Mouse (Mus musculus) heart, adult 18-20 months (tissue): Measurements from ENCODE around the gene Mpv17l. TPM values are rescaled to one million over a fixed set of nuclear protein-coding genes. Genes with fewer than 3 reads are reported as not detected.

Source experiments
- total RNA-seq, 2 experiments: library from RNA; stranded (reverse); gene quantifications; 2 replicates each; pipeline ENCODE4 v1.2.3; 2021

Gene Mpv17l
- total RNA-seq, 2 experiments from 2014 or later, result 1.5 to 1.8 TPM

Other genes starting within 250 kb of the Mpv17l start
- gene Parn, start 235.0 kb upstream of the Mpv17l start, total RNA-seq, result 10 to 100 TPM in 1 of 2 experiments, 1 to 10 TPM in 1; 9.0 to 10.1 TPM
- 10 to 100 TPM; 46.5 to 47.0 TPM for gene Bfar, start 231.3 kb upstream of the Mpv17l start, total RNA-seq
- gene 3110001I22Rik, start 231.2 kb upstream of the Mpv17l start, total RNA-seq, result 1 to 10 TPM; 2.5 to 3.8 TPM
- gene Pla2g10, start 172.2 kb upstream of the Mpv17l start, total RNA-seq, result not detected
- 10 to 100 TPM; 40.7 to 40.9 TPM for gene Rrn3, start 122.5 kb upstream of the Mpv17l start, total RNA-seq
- gene Ntan1, start 84.3 kb upstream of the Mpv17l start, total RNA-seq, result 10 to 100 TPM; 44.7 to 47.2 TPM
- gene Pdxdc1, start within 50 bp of the Mpv17l start, total RNA-seq, result 10 to 100 TPM; 75.0 to 77.9 TPM
- not detected for gene 2900011O08Rik, start 83.4 kb downstream of the Mpv17l start, total RNA-seq
- not detected for gene Ifitm7, start 83.7 kb downstream of the Mpv17l start, total RNA-seq